Mouse (Mus musculus) small intestine, adult 2 months (tissue): ENCODE measurements around the gene Zfp523. TPM values are rescaled to one million over a fixed set of nuclear protein-coding genes. Genes with fewer than 3 reads are reported as not detected.

Experiments
- H3K27ac ChIP-seq: fragments of 200-500 bp; 2 replicates; pipeline ENCODE4 v1.5.1; 2012; ENCODE audit warnings: low read depth, low read length, control low read depth, inconsistent platforms; ENCODE audit not compliant: insufficient read depth
- H3K27me3 ChIP-seq: fragments of 200-500 bp; 2 replicates; pipeline ENCODE4 v1.6.1; 2012; ENCODE audit warnings: mild to moderate bottlenecking, moderate library complexity, low read length, inconsistent platforms; ENCODE audit not compliant: control insufficient read depth, insufficient read depth
- H3K36me3 ChIP-seq: fragments of 200-500 bp; 2 replicates; pipeline ENCODE4 v1.6.1; 2012; ENCODE audit warnings: mild to moderate bottlenecking, low read length, control low read depth, inconsistent platforms; ENCODE audit not compliant: control insufficient read depth, insufficient read depth
- H3K4me1 ChIP-seq: fragments of 200-500 bp; 2 replicates; pipeline ENCODE4 v1.6.1; 2012; ENCODE audit warnings: low read length, inconsistent platforms, mixed read lengths; ENCODE audit not compliant: control insufficient read depth, insufficient read depth, insufficient read length
- H3K4me3 ChIP-seq: fragments of 200-500 bp; 2 replicates; pipeline ENCODE4 v1.5.1; 2012; ENCODE audit warnings: low read depth, mild to moderate bottlenecking, control low read depth, inconsistent platforms, low read length, moderate library complexity
- CTCF ChIP-seq: fragments of 200-500 bp; IDR thresholded peaks from 2 replicates; pipeline ENCODE4 v1.5.1; 2012; ENCODE audit warnings: low read depth, mild to moderate bottlenecking, control low read depth, inconsistent platforms, low read length, moderate library complexity, mixed read lengths; ENCODE audit not compliant: insufficient replicate concordance, insufficient read length; ENCODE audit errors: extremely low read depth
- POLR2A ChIP-seq: fragments of 200-500 bp; IDR thresholded peaks from 2 replicates; pipeline ENCODE4 v1.6.1; 2012; ENCODE audit warnings: low read depth, mild to moderate bottlenecking, control low read depth, inconsistent platforms, low read length, moderate library complexity
- WGBS: fragments of 180-500 bp; shearing (Covaris S2); methylation state at CpG from one replicate; pipeline ENCODE4 v1.1.7; 2018; 5-methylcytosine and 5-hydroxymethylcytosine counted together
- polyA plus RNA-seq: library from polyadenylated mRNA; depleted of rRNA; stranded (reverse); fragments of >200 nt; gene quantifications from 2 replicates; pipeline ENCODE4 v1.2.3, GENCODE M21; 2012

Zfp523 gene
- polyA plus RNA-seq, 1 experiment = 39.8 TPM

DNA sequence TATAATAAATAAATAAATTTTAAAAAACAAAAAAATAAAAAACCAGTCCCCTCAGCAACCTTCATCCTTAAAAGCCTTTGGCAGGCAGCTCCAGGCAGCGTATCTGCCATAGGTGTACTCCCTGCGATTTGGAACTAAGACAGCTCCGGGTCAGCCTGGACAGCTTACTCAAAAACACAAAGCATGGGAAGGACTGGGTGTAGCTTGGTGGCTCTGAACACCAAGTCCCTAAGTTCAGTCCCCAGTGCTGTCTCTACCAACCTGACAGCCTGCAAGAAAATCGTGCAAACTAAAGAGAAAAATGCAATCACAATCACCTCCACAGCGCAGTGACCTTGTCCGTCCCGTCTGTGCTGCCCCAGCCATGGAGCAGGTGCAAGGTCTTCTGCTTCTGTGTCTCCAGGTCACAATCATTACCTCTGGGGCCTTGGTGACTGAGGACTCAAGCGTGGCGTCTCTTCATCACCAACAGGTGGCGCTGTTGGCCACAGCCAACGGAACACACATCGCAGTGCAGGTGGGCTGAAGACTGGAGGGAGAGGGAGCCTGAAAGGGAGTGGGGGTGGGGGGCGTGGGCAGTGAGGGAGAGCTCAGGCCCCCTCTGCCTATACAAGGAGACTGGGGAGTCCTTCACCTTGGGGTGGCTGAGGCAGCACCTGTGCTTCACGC is 27.3 kb downstream of the Zfp523 start:
- TF ChIP-seq CTCF (peak; percentile 78), POLR2A (no peak)
- Histone ChIP-seq H3K4me3 (no peak overlapping the region), H3K27me3 (no peaks in the 10 kb centered on the region), H3K36me3 (peaks cover 5% of the 10 kb centered on the region; the same call in 1 of the 2 replicates), H3K27ac (no peak overlapping the region), H3K4me1 (no peaks in the 10 kb centered on the region)
- WGBS = 39% methylated on average over 14 of the region's 14 CpGs

DNA sequence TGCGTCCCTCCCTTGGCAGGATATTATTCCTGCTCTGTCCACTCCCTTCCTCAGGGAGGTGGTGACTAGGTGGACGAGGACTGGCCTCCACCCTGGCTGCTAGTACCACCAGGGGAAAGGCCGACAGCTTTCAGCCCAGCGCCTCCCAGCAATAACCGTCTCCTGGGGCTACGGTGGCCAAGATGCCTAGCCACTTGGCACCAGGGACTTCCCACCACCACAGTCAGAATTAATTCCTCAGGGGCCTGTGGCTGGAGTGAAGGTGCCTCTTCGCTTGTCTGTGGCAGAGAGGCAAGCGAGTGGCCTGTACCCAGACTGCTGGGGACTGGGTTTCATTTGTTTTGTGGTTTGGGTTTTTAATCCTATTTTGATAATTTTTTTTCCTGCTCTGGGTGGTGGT is 28.5 kb downstream of the Zfp523 start:
- TF ChIP-seq POLR2A = no peak
- TF ChIP-seq CTCF = no peak
- Histone ChIP-seq H3K27me3 (no peaks in the 10 kb centered on the region), H3K27ac (no peak overlapping the region), H3K4me3 (no peak overlapping the region), H3K36me3 (peaks cover 5% of the 10 kb centered on the region; the same call in 1 of the 2 replicates), H3K4me1 (no peaks in the 10 kb centered on the region)
- 89% methylated on average over 8 of the region's 8 CpGs for WGBS

DNA sequence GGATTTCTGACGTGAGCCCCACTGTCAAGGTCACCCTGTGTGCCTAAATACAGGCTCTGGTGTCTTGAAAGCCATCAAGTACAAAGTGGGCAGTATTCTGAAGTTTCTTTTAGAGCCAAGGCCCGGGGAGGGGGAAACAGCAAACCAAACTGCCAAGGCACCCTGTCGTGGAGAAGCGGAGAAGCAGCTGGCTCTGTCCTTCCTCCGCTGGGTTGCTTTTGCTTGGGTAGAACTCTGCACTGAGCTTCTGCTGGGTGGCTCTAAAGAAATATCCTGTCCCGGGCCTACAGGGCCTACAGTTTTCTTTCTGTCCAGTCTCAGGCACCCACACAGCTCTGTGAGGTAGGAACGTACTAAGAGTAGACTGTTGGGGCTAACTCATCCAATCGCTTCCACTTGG is 30.2 kb downstream of the Zfp523 start:
- Histone ChIP-seq H3K27ac (peak overlapping the region; percentile 30; the same call in 1 of the 2 replicates), H3K4me1 (no peaks in the 10 kb centered on the region), H3K4me3 (no peak overlapping the region), H3K27me3 (no peaks in the 10 kb centered on the region), H3K36me3 (no peaks in the 10 kb centered on the region; the same call in 1 of the 2 replicates)
- WGBS = 75% methylated on average over 8 of the region's 8 CpGs
- TF ChIP-seq POLR2A (no peak), CTCF (no peak)

DNA sequence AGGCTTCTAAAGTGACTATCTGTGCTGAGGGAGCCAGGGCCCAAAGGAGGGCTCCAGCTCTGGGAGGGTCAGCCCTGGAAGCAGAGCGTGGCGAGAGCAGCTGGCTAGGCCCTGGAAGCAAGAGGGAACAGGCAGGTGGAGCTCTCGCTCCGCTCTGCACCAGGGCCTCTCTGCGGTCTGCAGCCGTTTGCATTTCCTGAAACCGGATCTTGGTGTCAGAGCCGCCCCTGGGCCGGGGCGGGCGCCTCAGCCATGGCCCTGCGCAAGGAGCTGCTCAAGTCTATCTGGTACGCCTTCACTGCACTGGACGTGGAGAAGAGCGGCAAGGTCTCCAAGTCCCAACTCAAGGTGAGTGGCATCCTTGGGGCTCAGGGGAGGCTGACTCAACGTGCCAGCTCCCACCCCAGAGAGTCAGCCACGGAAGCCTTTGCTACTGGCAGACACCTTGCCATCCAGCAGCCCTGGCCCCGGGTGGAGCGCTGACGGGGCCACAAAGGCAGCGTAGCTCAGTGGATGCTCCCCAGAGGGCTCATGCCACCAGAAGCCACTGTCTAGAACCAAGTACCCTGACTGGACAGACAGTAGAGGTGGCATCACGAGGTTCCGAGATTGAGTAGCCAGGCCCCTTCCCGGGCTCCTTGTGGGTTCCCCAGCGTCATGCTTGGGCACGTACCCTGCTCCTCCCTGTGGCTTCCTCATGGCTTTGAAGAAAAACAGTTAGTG is 30.8 kb downstream of the Zfp523 start, which contains the start of gene Def6:
Def6 (plus strand) TSS at position 188 of the 723 bp plus-strand sequence.
- TF ChIP-seq POLR2A = no peak
- peak; percentile 48 for TF ChIP-seq CTCF
- H3K4me3 ChIP-seq = peak within 1 kb of the TSS; percentile 73
- 21% methylated on average over 26 of the region's 26 CpGs for WGBS

DNA sequence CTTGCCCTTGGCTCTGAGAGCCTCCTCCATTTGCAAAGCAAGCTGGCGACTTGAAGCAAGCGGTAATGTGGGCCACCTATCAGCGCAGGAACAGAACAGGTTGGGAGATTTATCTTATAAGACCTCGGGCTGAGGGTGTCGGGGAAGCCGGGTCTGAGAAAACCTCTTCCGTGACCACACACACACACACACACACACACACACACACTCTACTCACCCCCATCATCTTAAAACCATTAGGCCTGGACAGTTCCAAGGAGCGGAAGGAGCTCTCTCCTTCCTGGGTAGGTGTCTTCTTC is 31.3 kb downstream of the Zfp523 start:
- peaks cover 3% of the 10 kb centered on the region; the same call in 1 of the 2 replicates for H3K4me1 ChIP-seq
- TF ChIP-seq POLR2A (no peak), CTCF (no peak)
- WGBS = 81% methylated on average over 8 of the region's 8 CpGs
- no peaks in the 10 kb centered on the region for H3K27me3 ChIP-seq
- peak overlapping the region; percentile 70 for H3K27ac ChIP-seq
- peak overlapping the region; percentile 73 for H3K4me3 ChIP-seq
- H3K36me3 ChIP-seq = no peaks in the 10 kb centered on the region

More for the DNA sequence above, 30.8 kb downstream of the Zfp523 start, which contains the start of gene Def6:
- H3K27me3 ChIP-seq = no peaks in the 10 kb centered on the region
- no peaks in the 10 kb centered on the region; the same call in 1 of the 2 replicates for H3K36me3 ChIP-seq
- H3K27ac ChIP-seq = peak within 1 kb of the TSS; percentile 70
- H3K4me1 ChIP-seq = peaks cover 3% of the 10 kb centered on the region; the same call in 1 of the 2 replicates

DNA sequence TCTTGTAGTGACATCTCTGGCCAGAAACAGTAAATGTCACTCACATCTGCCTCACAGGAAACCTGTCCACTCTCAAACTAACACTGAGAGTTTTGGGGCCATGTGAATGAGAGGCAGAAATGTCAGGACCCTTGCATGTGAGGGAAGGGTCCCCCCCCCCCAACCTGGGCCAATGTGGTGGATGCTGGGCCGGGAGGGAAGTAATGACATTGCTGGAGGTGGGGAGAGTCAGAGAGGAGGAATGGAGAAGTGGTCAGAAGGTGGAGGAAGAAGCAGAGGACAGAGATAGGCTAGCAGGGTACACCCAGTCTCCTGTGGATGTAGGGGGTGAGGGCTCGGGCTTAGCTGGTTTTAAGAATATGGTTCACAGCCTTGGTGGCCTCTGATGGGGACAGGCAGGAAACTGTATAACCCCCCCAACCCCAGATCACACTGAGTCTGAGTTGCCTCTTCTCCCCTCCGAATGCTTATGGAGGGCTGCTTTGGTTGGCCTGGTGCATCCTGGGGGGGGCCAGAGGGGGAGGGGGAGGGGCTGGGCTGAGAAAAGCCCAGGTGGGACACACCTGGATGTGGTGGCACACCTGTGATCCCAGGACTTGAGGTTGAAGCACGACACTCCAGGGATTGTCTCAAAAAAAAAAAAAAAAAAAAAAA is 32.7 kb downstream of the Zfp523 start:
- no peaks in the 10 kb centered on the region for H3K36me3 ChIP-seq

DNA sequence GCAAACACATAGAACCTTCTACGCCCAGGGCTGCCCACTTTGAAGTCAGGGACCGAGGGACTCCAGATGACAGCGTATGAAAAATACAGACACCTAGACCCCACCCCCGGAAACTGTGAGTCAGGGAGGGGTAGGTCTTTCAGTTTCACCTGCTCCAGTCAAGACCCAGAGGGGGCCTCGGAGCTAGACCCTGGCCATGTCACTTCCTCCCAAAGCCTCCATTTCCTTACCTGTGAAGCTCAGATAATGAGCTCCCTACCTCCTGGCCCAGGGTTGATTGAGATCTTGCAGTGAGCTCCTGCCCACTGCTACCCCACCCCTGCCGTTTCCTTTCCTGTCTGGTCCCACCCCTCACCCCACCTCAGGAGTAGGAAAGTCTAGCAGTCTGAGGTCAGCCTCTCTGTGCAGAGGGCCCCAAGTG is 35.0 kb downstream of the Zfp523 start:
- Histone ChIP-seq H3K36me3 (no peaks in the 10 kb centered on the region), H3K27me3 (no peaks in the 10 kb centered on the region), H3K27ac (peak overlapping the region; percentile 70), H3K4me3 (no peak overlapping the region), H3K4me1 (peaks cover 3% of the 10 kb centered on the region; the same call in 1 of the 2 replicates)
- 66% methylated on average over 6 of the region's 6 CpGs for WGBS
- TF ChIP-seq CTCF (no peak), POLR2A (no peak)

More for the DNA sequence above, 32.7 kb downstream of the Zfp523 start:
- Histone ChIP-seq H3K4me1 (peaks cover 3% of the 10 kb centered on the region; the same call in 1 of the 2 replicates), H3K4me3 (peak overlapping the region; percentile 38), H3K27ac (peak overlapping the region; percentile 54), H3K27me3 (no peaks in the 10 kb centered on the region)
- TF ChIP-seq POLR2A (no peak), CTCF (no peak)
- WGBS = 56% methylated on average over 4 of the region's 4 CpGs
